ENCODE assay signal across 10 mouse cellular contexts in the genomic region with DNA sequence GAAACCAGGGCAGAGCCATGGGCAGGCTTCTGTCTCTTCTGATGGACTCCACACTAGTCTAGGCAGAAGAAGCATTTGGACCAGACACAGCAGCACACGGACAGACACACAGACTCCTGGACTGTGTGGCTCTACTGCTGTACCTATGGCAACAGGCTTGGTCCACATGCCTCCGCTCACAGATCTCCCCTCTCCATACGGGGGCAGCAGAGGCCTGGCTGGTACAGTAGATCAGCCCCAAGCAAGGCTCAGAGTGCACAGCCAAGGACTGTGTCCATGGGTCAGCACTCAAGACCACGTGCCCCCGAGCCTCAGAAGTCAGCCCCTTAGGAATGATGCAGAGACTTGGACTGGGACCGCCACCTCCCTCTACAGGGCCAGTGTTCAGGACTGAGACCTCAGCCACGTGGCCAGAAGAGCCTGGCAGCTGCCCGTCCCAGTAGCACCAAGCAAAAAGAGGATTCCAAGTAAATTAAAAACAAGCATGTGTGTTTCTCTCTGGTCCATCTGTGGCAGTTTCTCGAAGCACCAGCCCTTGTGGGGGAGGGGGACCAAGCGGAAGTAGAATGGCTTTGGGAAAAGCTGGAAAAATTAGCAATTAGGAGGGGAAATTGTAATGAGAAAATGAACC.
DNase-seq lines count a peak whose midpoint lies in the region; ATAC-seq and TF ChIP-seq lines count a peak whose summit lies in the region.
"Had no signal": no experiment of that assay in that cellular context is flagged by ENCODE, and none has a peak within 500 bp of the region (broad histone marks: within the 10 kb centered on the region; RNA-seq: fewer than 3 reads in every experiment).

No protein-coding gene starts in this region.

- no peak for TF ChIP-seq EP300 in stomach, postnatal 0 days (optimal IDR thresholded peaks at IDR 0.05)

- no peak overlapping the region for H3K4me2 ChIP-seq in forebrain, embryonic 13.5 days
- H3K4me2 ChIP-seq in forebrain, embryonic 11.5 days (ENCODE audit: low read depth, low read length, severe bottlenecking): no peak overlapping the region
- no peak overlapping the region for H3K4me2 ChIP-seq in stomach, postnatal 0 days (replicated peaks; ENCODE audit: low read depth)
- H3K4me2 ChIP-seq: limb, embryonic 15.5 days had no signal

- DNase-seq in forebrain, embryonic 11.5 days (ENCODE audit: low spot score): no peak
- peak; percentile 54 to 61 for DNase-seq in right cerebral cortex, postnatal 10 days (ENCODE audit: low spot score in 2 of 2)
- DNase-seq in right cerebral cortex, adult 18-20 months: no peak
- DNase-seq in kidney, adult 2 months: peak; percentile 13
- DNase-seq in stomach, postnatal 0 days (ENCODE audit: low spot score): no peak
- no peak for DNase-seq in natural killer cell, adult 2 months (ENCODE audit: low spot score in 2 of 2)
- DNase-seq: right cerebral cortex, postnatal 14 days had no signal

- H3K9me3 ChIP-seq in forebrain, embryonic 13.5 days (replicated peaks): no peaks in the 10 kb centered on the region
- no peaks in the 10 kb centered on the region for H3K9me3 ChIP-seq in forebrain, embryonic 11.5 days (ENCODE audit: control insufficient read depth, low read length)
- H3K9me3 ChIP-seq in stomach, postnatal 0 days (ENCODE audit: control insufficient read depth, low read length): no peaks in the 10 kb centered on the region
- H3K9me3 ChIP-seq: limb, embryonic 15.5 days had no signal

- no peak overlapping the region for H3K4me3 ChIP-seq in forebrain, embryonic 13.5 days
- H3K4me3 ChIP-seq in forebrain, embryonic 11.5 days (ENCODE audit: low read depth, low read length): no peak overlapping the region
- no peak overlapping the region for H3K4me3 ChIP-seq in kidney, adult 2 months (ENCODE audit: insufficient read depth, low read depth, low read length)
- no peak overlapping the region for H3K4me3 ChIP-seq in stomach, postnatal 0 days (ENCODE audit: low read depth, low read length)
- H3K4me3 ChIP-seq: limb, embryonic 15.5 days had no signal

- peaks cover 10% of the 10 kb centered on the region for H3K4me1 ChIP-seq in forebrain, embryonic 13.5 days
- no peaks in the 10 kb centered on the region; the same call in 1 of the 2 replicates for H3K4me1 ChIP-seq in forebrain, embryonic 11.5 days (replicated peaks; ENCODE audit: control insufficient read depth, insufficient read depth, low read length)
- no peaks in the 10 kb centered on the region for H3K4me1 ChIP-seq in kidney, adult 2 months (ENCODE audit: control insufficient read depth, insufficient read depth, low read length)
- H3K4me1 ChIP-seq in stomach, postnatal 0 days (replicated peaks; ENCODE audit: control insufficient read depth, insufficient read depth): no peaks in the 10 kb centered on the region
- H3K4me1 ChIP-seq: limb, embryonic 15.5 days had no signal

- no peaks in the 10 kb centered on the region for H3K27me3 ChIP-seq in forebrain, embryonic 13.5 days
- no peaks in the 10 kb centered on the region for H3K27me3 ChIP-seq in forebrain, embryonic 11.5 days (ENCODE audit: control insufficient read depth, insufficient read depth, low read length)
- H3K27me3 ChIP-seq in kidney, adult 2 months (replicated peaks; ENCODE audit: control insufficient read depth, insufficient read depth, low read length): no peaks in the 10 kb centered on the region
- H3K27me3 ChIP-seq in stomach, postnatal 0 days (ENCODE audit: control insufficient read depth, insufficient read depth, low read length): no peaks in the 10 kb centered on the region
- H3K27me3 ChIP-seq: limb, embryonic 15.5 days had no signal

- no peaks in the 10 kb centered on the region for H3K36me3 ChIP-seq in forebrain, embryonic 13.5 days (ENCODE audit: poor library complexity, severe bottlenecking)
- H3K36me3 ChIP-seq in forebrain, embryonic 11.5 days (ENCODE audit: control insufficient read depth, insufficient read depth, low read length): no peaks in the 10 kb centered on the region
- no peaks in the 10 kb centered on the region for H3K36me3 ChIP-seq in kidney, adult 2 months (ENCODE audit: control insufficient read depth, insufficient read depth, low read length)
- no peaks in the 10 kb centered on the region for H3K36me3 ChIP-seq in stomach, postnatal 0 days (ENCODE audit: control insufficient read depth, insufficient read depth, low read length)
- H3K36me3 ChIP-seq: limb, embryonic 15.5 days had no signal

- H3K27ac ChIP-seq in forebrain, embryonic 13.5 days: peak overlapping the region; percentile 31; the same call in 1 of the 2 replicates
- no peak overlapping the region for H3K27ac ChIP-seq in forebrain, embryonic 11.5 days (ENCODE audit: low read depth, low read length)
- H3K27ac ChIP-seq in kidney, adult 2 months (ENCODE audit: insufficient read depth, low read depth, low read length): no peak overlapping the region
- H3K27ac ChIP-seq in stomach, postnatal 0 days (replicated peaks): no peak overlapping the region
- H3K27ac ChIP-seq: limb, embryonic 15.5 days had no signal

- 68% methylated on average over 10 of the region's 10 CpGs for WGBS in forebrain, embryonic 13.5 days
- WGBS in forebrain, embryonic 11.5 days: 72% methylated on average over 10 of the region's 10 CpGs
- 63% methylated on average over 10 of the region's 10 CpGs for WGBS in kidney, adult 2 months
- WGBS in stomach, postnatal 0 days: 74% methylated on average over 10 of the region's 10 CpGs

- H3K9ac ChIP-seq in forebrain, embryonic 13.5 days: no peak overlapping the region
- H3K9ac ChIP-seq in forebrain, embryonic 11.5 days (ENCODE audit: low read length): no peak overlapping the region
- no peak overlapping the region for H3K9ac ChIP-seq in stomach, postnatal 0 days (ENCODE audit: low read length)
- H3K9ac ChIP-seq: limb, embryonic 15.5 days had no signal

- TF ChIP-seq POLR2A in kidney, adult 2 months (IDR thresholded peaks at IDR 0.05; ENCODE audit: low read depth, low read length): no peak

- peak; percentile 59; the same call in 1 of the 2 replicates for ATAC-seq in forebrain, embryonic 13.5 days
- no peak for ATAC-seq in forebrain, embryonic 11.5 days (replicated peaks; ENCODE audit: low FRiP score)
- peak; percentile 38; the same call in 1 of the 2 replicates for ATAC-seq in stomach, postnatal 0 days (ENCODE audit: low FRiP score, low TSS enrichment)
- ATAC-seq in granulocyte monocyte progenitor cell, adult 5-6 weeks (replicated peaks; ENCODE audit: poor library complexity, severe bottlenecking): no peak

- peak; percentile 44; the same call in 1 of the 2 replicates for TF ChIP-seq CTCF in kidney, adult 2 months (conservative IDR thresholded peaks at IDR 0.05; ENCODE audit: insufficient read depth, insufficient read length, low read depth, low read length)
- TF ChIP-seq CTCF in stomach, postnatal 0 days (IDR thresholded peaks at IDR 0.05; ENCODE audit: low read depth): peak; percentile 42

Comparison
In these comparisons a context has a peak if more than half of its experiments do, and no peak if none do; other contexts are left out.
1. ATAC-seq: peak in forebrain, embryonic 13.5 days (single experiment) and stomach, postnatal 0 days (single experiment); none in forebrain, embryonic 11.5 days (single experiment) and granulocyte monocyte progenitor cell, adult 5-6 weeks (single experiment).
2. DNase-seq: peak in right cerebral cortex, postnatal 10 days (2 of 2) and kidney, adult 2 months (single experiment); none in forebrain, embryonic 11.5 days (single experiment), right cerebral cortex, adult 18-20 months (single experiment), stomach, postnatal 0 days (single experiment) and natural killer cell, adult 2 months (0 of 2).